Mouse (Mus musculus) gonadal fat pad, adult 2 months (tissue): Measurements from ENCODE around the gene Drd1. TPM values are rescaled to one million over a fixed set of nuclear protein-coding genes. Genes with fewer than 3 reads are reported as not detected.

ENCODE experiments used
- DNase-seq: peaks from one replicate; pipeline ENCODE4 v3.0.0-alpha.2; 2012; ENCODE audit warnings: low read depth
- polyA plus RNA-seq: library from polyadenylated mRNA; depleted of rRNA; stranded (reverse); fragments of >200 nt; gene quantifications from 2 replicates; pipeline ENCODE4 v1.2.3, GENCODE M21; 2012

Gene Drd1
- polyA plus RNA-seq, 1 experiment = 0.76 TPM

DNA sequence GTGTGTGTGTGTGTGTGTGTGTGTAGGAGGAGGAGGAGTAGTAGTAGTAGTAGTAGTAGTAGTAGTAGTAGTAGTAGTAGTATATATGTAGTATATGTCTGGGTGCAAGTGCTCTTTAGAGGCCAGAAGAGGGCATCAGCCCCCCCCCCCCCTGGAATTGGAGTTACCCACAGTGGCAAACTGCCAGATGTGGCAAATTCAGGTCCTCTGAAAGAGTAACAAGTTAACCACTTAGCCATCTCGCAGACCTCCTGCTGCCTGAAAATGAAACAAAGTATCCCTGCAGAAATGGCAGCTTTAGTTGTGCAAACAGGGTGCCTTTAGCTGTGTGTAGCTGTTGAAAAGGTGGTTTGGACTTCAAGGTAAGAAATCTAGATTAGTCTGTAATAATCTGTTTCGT, 18.0 kb upstream of the Drd1 start:
- DNase-seq = no peak

DNA sequence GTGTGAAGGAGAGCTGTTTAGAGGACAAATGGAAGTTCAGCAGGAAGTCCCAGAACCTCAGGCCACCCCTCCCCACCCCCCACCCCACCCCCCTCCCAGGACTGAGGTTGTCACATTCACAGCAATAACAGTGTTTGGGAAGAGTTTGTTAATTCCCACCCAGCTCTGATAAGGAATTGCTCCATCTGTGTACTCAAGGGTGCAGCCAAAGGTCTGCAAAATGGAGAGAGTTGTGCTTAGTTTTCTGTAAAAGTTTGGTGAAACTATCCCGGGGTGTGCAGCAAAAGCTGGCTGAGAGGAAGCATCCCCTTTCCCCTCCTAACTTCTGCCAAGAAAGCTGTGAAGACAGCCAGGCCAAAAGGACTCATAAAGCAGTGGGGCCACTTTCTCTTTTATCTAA, 17.6 kb upstream of the Drd1 start:
- DNase-seq = no peak

DNA sequence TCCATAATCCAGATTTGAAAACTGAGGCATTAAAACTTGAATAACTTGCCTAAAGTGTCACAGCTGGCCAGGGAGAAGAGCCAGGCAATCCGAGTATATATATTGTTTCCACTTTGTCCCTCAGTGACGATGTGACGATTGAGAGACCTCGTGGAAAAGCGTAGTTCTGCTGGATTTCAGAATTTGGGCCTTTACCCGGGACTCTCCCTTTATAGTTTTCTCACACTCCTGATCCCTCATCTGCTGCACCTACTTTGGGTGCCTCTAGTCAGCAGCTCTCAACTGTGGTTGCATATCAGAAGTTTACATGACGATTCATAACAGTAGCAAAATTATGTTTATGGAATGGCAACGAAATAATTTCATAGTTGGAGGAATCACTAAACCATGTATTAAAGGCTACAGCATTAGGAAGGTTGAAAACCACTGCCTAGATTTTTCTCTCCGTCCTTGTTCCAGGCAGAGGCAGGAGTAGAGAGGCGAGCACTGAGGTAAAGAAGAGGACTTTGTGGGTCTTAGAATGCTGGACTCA, 17.1 kb upstream of the Drd1 start:
- DNase-seq = no peak

DNA sequence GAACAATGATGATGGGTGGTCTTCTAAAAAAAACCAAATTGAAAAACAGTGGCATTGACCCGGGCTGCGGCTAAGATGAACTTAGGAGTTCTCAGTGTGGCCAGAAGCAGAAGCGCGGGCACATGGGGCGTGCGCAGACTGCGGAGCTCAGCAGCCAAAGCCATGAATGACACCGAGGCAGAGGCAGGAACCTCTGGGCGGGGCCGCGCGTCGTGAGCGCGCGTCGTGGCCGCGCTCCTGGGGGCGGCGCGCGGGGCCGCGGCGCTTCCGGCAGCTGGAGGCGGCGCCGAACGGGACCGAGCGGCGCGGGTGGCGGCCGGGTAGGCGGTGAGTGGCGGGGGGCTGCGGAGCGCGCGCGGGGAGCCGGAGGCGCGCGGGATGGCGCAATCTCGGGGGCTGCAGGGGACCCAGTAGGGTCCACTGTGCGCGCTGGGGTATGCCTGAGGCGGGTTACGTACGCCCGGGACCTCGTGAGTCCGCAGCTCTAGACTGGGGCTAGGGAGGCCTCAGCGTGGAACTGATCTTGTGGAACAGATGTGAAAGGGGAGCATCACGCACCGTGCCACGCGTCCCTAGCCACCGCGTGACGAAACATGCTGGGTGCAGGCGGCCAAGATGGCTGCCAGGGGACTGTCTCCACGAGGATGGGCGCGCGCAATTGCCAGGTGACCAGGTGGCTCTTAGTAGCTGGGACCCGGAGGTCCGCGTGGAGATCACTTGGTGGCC, 16.3 kb upstream of the Drd1 start, which contains the start of gene Sfxn1:
TSS of gene Sfxn1 (plus strand) at position 264 of the 726 bp plus-strand sequence.
- no peak for DNase-seq

DNA sequence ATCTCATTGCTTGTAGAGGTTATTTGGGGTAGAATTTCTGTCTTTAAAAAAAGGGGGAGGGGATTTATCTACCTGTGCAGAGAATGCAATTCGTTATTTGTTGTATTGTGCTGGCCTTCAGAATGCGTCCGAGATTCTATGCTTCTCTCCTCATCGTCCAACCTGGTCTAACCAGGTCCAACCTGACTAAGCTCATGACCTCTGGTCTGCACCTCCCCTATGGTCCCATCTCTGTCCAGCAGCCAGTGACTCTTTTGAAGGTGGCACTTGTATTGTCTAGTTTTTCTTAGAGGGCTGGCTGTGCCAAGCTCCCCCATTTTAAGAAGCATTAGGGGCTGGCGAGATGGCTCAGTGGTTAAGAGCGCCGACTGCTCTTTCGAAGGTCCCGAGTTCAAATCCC, 15.5 kb upstream of the Drd1 start:
- DNase-seq = no peak

DNA sequence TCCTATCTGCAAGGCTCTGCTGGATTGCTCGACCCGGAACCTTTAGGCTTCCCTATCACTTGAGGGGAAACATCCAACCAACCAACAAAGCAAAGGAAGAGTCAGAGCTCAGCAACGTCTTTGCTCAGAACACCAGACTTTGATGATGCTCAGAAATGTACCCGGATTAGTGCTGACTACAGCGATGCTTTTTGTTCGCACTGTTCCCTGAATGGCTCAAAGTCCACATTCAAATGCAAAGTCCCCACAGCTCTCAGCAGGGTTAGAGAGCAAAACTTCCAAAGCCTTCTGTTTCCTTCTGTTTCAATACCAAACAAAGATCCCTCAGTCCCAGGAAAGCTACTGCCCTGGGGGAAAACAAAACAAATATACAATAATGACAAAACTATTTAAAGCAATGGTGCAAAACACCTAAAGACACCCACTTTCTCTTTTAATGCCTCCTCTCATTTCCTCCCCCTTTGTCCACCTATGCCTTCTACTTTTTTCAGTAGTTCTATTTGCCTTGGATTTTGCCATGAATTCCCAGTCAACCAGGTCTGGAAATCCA, 12.2 kb upstream of the Drd1 start:
- DNase-seq = no peak

DNA sequence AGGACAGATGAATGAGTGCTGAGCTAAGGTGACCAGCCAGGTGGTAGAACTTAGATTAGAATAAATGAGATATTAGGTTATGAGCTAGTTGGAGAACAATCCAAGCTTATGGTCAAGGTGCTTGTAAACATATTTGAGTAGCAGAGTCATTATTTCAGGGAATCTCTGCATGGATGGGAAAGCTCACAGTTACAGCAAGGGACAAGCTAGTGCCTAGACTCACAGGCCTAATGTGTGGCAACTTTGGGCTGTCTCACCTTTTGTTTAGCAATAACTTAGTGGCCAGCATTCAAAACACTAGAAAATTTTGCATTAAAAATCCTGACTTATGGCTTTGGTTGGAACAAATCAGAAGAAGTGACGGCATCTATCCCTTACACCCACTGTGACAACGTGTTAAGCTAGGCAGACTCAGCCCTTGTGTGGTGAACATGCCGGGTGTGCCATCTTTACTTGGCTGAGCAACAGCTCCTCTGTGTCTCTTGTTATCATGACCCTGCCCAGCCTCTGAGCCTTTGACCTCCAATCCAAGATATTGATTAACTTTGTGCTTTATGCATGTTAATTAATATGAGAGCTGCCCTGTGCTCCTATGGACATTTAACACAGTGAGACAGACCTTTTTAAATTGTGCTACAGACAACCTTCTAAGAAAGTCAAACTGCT, 10.7 kb upstream of the Drd1 start:
- DNase-seq = no peak

DNA sequence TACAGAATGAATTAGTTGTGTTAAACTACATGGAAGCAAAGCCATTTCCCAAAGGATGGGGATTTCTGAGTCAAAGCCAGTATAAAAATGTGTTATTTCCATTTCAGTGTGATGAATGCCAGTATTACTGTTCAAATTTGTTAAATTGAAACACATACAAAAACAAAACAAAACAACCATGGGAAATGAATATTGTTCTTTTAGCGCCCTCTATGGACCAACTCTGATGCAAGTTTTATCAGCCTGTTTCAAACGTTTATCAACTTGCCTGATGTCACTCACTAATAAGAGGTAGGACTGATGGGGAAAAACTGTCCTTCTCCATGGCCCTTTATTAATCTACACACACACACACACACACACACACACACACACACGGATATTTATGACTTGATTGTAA, 7.8 kb upstream of the Drd1 start:
- no peak for DNase-seq

DNA sequence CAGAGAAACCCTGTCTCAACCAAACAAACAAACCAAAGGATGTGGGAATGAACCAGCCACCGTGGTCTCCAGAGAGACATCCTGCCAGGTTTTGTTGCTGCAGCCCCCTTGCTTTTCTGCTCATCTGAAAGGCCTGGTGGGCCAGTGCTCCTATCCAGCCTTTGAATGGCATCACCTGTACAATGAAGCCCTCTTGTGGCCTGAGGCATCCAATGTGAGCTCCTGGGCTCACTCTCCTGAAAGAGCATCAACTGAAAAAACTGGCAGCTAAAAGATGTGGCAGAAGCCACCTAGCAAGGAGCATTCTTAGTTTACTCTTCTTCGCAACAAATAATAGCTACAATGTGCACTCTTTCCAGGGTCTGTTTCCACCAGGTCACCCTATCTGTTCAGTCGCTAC, 6.6 kb upstream of the Drd1 start:
- no peak for DNase-seq

DNA sequence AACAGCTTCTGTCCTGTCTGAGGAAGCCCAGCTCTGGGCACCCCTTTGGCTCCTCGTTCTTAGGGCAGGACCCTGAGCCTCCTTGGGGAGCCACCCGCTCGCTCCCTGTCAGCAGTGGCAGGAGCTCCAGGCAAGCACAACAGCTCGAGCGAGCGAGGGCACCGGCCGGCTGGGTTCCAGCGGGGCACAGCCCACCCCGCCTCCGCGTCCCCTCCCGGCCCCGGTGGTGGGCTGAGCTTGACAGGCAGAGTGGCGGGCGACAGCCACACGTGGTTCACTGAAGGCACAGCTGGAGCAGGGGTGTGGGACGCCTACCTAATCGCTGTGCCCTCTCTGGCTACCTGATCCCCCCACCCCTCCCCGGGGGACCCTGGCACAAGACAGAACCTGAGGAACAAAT, 543 bp downstream of the Drd1 start:
- DNase-seq = no peak

DNA sequence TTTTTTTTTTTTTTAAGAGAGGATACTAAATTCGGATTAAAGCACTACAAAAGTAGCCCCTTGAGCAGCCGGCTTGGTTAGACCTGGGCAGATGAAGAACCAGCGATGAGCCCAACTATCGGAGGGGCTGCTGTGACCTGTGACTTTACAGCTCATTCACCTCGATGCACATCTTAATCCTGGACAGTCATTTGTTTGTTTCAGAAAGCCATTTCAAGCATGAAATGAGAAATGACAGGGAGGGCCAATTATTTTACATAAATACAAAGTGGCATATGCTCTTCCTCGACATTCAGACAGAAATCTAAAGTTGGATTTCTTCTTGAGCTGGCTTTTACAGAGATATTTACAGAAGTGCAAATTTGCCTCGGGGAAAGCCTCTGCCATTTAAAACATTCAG, 3.9 kb downstream of the Drd1 start:
- DNase-seq = no peak

DNA sequence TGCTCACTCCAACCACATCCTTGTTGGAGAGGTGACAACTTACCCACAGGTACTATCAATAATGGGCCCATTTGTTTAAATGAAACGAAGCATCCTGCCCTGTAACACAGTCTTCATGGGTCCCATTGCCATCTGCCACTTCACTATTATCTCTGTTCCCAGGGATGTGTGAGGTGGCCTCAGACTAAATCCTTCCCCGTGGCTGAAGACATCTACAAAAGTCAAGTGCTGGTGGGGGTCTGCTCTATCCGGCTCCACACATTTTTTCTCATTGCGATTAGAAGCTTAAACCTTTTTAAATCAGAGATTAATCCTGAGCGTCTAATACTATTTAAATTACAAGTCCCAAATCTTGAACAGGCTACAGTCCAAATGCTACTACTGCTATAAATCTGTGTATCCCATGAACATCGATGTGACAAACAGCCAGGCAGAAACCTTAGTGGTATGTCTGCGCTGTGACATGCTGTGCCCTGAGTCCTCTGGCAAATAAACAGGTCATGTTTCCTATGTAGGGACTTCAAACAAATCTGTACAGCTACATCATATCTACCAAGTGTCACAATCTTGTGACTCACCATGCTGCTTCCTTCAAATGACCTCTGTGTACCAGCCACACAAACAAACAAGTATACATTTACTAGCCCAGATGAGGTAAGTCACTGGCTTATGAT, 6.7 kb downstream of the Drd1 start:
- no peak for DNase-seq

DNA sequence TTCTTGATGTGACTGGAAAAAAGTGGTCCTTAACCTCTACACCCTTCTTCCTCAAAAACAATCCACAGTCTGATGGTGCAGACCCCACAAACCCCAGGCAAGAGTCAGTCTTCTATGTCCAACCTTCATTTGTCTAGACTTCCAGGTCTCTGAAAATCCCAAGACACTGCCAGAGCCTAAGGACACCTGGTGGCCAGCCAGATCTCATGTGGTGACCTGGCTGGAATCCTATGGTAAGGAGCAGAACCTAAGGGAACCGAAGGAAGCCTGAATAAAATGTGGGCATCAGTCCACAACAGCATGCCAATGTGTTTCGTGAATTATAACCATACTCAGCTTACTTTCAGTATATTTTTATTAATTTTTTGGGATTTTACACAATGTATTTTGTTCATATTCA, 15.2 kb downstream of the Drd1 start:
- DNase-seq = no peak

DNA sequence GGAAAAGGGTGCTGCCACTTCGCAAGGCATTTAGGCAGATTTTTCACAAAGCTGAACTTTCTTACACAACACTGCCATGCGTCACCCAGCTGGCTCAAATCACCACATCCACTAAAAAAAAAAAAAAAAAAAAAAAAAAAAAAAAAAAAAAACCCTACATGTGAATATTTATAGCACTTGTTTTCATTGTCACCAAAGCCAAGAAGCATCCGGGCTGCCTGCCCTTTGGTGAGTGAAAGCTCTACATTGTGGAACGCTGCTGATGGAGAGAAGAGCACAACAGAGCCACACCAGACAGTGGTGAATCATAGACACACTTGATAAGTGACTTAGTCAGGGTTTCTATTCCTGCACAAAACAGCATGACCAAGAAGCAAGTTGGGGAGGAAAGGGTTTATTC, 17.6 kb downstream of the Drd1 start:
- no peak for DNase-seq

DNA sequence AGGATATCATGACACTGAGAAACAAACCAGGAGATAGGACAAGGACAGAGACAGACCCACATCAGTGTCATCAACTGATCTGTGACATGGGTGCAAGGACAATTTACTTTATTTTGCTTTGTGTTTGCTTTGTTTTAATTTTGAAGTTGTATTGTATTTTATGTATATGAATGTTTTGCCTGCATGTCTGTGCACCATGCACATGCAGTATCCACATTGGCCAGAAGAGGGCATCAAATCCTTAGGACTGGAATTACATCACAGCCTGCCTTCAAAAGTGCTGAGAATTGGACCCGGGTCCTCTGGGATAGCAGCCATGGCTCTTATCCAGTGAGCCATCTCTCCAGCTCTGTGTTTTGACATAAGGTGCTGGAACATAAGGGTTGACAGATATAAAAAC, 20.0 kb downstream of the Drd1 start:
- no peak for DNase-seq

DNA sequence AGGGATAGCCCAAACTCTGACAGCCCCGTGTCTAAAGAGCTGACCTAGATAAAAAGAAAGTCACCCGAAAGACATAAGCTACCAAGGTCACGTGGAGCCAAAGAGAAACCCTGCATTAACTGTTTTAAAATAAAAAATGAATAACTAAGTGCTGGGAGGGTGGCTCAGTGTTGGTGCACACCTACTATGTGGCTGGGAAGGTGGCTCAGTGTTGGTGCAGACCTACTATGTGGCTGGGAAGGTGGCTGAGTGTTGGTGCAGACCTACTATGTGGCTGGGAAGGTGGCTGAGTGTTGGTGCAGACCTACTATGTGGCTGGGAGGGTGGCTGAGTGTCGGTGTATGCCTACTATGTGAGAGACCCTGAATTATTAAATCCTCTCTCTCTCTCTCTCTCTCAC, 21.9 kb downstream of the Drd1 start:
- DNase-seq = no peak

DNA sequence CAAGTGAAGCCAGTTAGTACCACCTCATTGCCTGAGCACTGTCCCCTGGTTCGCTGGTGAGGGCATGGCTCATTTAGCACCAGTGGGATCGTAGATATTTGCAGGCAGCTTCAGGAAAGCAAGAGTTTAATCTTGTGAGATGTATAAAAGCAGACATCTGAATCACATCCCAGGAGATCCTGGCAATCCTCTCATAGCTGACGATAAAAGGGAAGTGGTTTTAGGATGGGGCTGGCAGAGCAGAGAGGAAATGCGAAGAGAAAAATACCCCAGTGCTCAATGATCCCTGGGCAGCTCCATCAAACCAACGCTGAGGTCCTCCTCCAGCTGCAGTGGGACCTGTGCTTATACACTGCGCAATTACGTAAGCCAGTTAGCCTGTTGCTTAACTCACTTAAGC, 28.4 kb downstream of the Drd1 start:
- no peak for DNase-seq

DNA sequence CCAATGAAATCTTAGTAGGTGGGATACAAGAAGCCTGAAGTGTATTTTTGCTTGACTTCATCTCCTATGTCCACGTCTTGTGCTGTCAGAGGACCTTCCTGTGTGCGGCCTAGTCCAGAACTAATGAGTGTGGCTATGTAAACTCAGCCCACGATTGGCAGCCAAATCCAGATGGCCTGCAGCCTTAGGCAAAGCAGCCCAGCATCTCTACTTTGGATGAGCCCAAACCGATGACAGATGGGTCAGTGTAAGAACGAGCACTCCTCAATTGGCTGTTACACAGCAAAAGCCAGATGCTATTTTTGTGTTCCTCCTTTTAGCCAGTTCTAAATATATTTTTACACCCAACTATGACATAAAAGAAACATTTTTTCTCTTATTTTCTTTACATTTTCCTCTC, 32.2 kb downstream of the Drd1 start:
- no peak for DNase-seq

DNA sequence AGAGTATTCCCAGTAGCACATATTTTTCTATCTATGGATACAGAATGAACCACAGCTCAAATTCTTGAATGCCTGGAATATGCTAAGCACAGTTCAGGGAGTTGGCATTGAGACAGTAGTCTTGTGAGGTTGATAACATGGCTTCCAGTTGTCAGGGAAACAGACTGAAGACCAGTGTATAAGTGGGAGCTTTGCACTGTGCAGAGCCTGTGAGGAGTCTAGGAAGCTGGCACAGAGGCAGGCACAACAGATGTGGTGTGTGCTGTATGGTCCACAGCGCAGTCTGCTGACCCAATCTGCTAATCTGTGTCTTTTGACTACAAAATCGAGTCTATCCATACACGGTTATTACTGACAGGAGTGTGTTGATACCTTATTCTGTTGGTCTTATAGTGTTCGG, 46.8 kb downstream of the Drd1 start:
- no peak for DNase-seq
